29 mouse cellular contexts compared by ENCODE assay signal in the genomic region with DNA sequence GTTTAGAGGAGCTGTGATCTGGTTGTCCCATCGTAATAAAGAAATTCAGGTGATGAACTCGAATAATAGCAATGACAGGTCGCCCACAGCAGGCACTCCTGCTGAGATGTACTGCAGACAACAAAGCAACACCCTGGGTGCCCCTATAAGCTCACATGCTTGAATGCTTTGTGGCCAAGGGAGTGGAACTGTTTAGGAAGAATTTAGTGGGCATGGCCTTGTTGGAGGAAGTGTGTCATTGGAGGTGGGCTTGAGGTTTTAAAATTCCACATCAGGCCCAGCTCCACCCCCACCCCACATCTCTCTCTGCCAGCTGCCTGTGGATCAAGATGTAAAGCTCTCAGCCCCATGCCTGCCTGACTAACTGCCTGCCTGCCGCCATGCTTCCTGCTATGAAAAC. TPM values are rescaled to one million over a fixed set of nuclear protein-coding genes. Genes with fewer than 3 reads are reported as not detected.
DNase-seq lines count a peak whose midpoint lies in the region; ATAC-seq and TF ChIP-seq lines count a peak whose summit lies in the region.
"Had no signal": no experiment of that assay in that cellular context is flagged by ENCODE, and none has a peak within 500 bp of the region (broad histone marks: within the 10 kb centered on the region; RNA-seq: fewer than 3 reads in every experiment).

No protein-coding gene starts in this region.

- 77% methylated on average over 4 of the region's 4 CpGs for WGBS in heart, embryonic 11.5 days (ENCODE audit: insufficient replicate concordance)
- WGBS in heart, embryonic 14.5 days = 87% methylated on average over 4 of the region's 4 CpGs
- 97% methylated on average over 4 of the region's 4 CpGs for WGBS in limb, embryonic 12.5 days
- 94% methylated on average over 4 of the region's 4 CpGs for WGBS in limb, embryonic 10.5 days

- H3K27ac ChIP-seq in heart, embryonic 11.5 days (ENCODE audit: low read depth, low read length) = peak overlapping the region; percentile 32; the same call in 1 of the 2 replicates
- peak overlapping the region; percentile 23 to 53; a peak in 3 of 4 replicates for H3K27ac ChIP-seq in heart, embryonic 14.5 days (replicated peaks in 1 of 2; ENCODE audit: control insufficient read depth in 1 of 2, insufficient read depth in 1 of 2, low read depth in 2 of 2, low read length in 2 of 2)
- 0 out of 2 replicates have a peak overlapping the region, but pooled peaks have one; percentile 0 for H3K27ac ChIP-seq in limb, embryonic 12.5 days
- H3K27ac ChIP-seq in limb, embryonic 10.5 days = no peak overlapping the region
- H3K27ac ChIP-seq in gastrocnemius, adult 2 months = no peak overlapping the region
- H3K27ac ChIP-seq: embryonic facial prominence, embryonic 10.5 days; embryonic facial prominence, embryonic 13.5 days; forebrain, embryonic 12.5 days; forebrain, embryonic 15.5 days; hindbrain, embryonic 14.5 days; hindbrain, postnatal 0 days had no signal

- peaks cover 55% of the 10 kb centered on the region for H3K4me1 ChIP-seq in heart, embryonic 11.5 days (ENCODE audit: control insufficient read depth, insufficient read depth, low read length)
- H3K4me1 ChIP-seq in heart, embryonic 14.5 days (ENCODE audit: control insufficient read depth in 2 of 2, insufficient read depth in 2 of 2, low read length in 2 of 2) = peaks cover 48 to 77% of the 10 kb centered on the region in 2 experiments
- peaks cover 81% of the 10 kb centered on the region for H3K4me1 ChIP-seq in limb, embryonic 12.5 days (replicated peaks)
- peaks cover 91% of the 10 kb centered on the region for H3K4me1 ChIP-seq in limb, embryonic 10.5 days

- no peak for DNase-seq in heart, adult 18-20 months
- no peak for DNase-seq in heart, adult 8-10 months (ENCODE audit: low spot score)
- no peak for DNase-seq in limb, embryonic 10.5 days (ENCODE audit: low spot score)
- DNase-seq in gastrocnemius, adult 2 months = no peak
- DNase-seq: adrenal gland, adult 2 months; adrenal gland, postnatal 14 days; cerebellum, adult 11-12 months; cerebellum, adult 8-10 months; cerebellum, postnatal 10 days; cerebellum, postnatal 36 days; embryo, embryonic 11 days; gastrocnemius, postnatal 10 days; gastrocnemius, postnatal 36 days; heart, postnatal 14 days; heart, postnatal 4 days; kidney, adult 18-20 months had no signal

- H3K27me3 ChIP-seq in heart, embryonic 11.5 days (ENCODE audit: control insufficient read depth, insufficient read depth, low read length) = no peaks in the 10 kb centered on the region
- H3K27me3 ChIP-seq in heart, embryonic 14.5 days (ENCODE audit: control insufficient read depth, insufficient read depth, low read length) = no peaks in the 10 kb centered on the region
- no peaks in the 10 kb centered on the region for H3K27me3 ChIP-seq in limb, embryonic 12.5 days
- H3K27me3 ChIP-seq in limb, embryonic 10.5 days (ENCODE audit: low read depth, poor library complexity, severe bottlenecking) = no peaks in the 10 kb centered on the region
- H3K27me3 ChIP-seq: embryonic facial prominence, embryonic 13.5 days; forebrain, embryonic 12.5 days; forebrain, embryonic 15.5 days had no signal

- no peaks in the 10 kb centered on the region for H3K36me3 ChIP-seq in heart, embryonic 11.5 days (ENCODE audit: control insufficient read depth, insufficient read depth, low read length)
- no peaks in the 10 kb centered on the region for H3K36me3 ChIP-seq in heart, embryonic 14.5 days (ENCODE audit: control insufficient read depth, insufficient read depth, low read length)
- H3K36me3 ChIP-seq in limb, embryonic 12.5 days = no peaks in the 10 kb centered on the region
- 0 out of 2 replicates have a peak, but pooled peaks cover 9% of the 10 kb centered on the region for H3K36me3 ChIP-seq in limb, embryonic 10.5 days
- H3K36me3 ChIP-seq: embryonic facial prominence, embryonic 10.5 days; forebrain, embryonic 12.5 days; forebrain, embryonic 15.5 days had no signal

- intact Hi-C loops in gastrocnemius, adult 2 months (cut with DNase I) = no loop called here

- H3K9ac ChIP-seq in heart, embryonic 11.5 days (ENCODE audit: low read depth, low read length) = no peak overlapping the region
- no peak overlapping the region for H3K9ac ChIP-seq in heart, embryonic 14.5 days (ENCODE audit: low read length)
- no peak overlapping the region for H3K9ac ChIP-seq in limb, embryonic 12.5 days (replicated peaks)
- H3K9ac ChIP-seq: embryonic facial prominence, embryonic 13.5 days; forebrain, embryonic 12.5 days; forebrain, embryonic 15.5 days; hindbrain, embryonic 14.5 days had no signal

- no peak for TF ChIP-seq CTCF in gastrocnemius, adult 2 months (IDR thresholded peaks at IDR 0.05)

- no peak overlapping the region for H3K4me3 ChIP-seq in heart, embryonic 11.5 days (ENCODE audit: low read depth, low read length)
- H3K4me3 ChIP-seq in heart, embryonic 14.5 days (ENCODE audit: control insufficient read depth in 1 of 2, insufficient read depth in 1 of 2, low read depth in 1 of 2, low read length in 2 of 2) = no peak overlapping the region
- no peak overlapping the region for H3K4me3 ChIP-seq in limb, embryonic 12.5 days (replicated peaks)
- H3K4me3 ChIP-seq in limb, embryonic 10.5 days = no peak overlapping the region
- H3K4me3 ChIP-seq in gastrocnemius, adult 2 months = no peak overlapping the region
- H3K4me3 ChIP-seq: embryonic facial prominence, embryonic 10.5 days; embryonic facial prominence, embryonic 13.5 days; erythroblast, embryonic 14.5 days; forebrain, embryonic 12.5 days; forebrain, embryonic 15.5 days had no signal

- no peak for ATAC-seq in heart, embryonic 11.5 days (replicated peaks; ENCODE audit: insufficient number of reproducible peaks, low FRiP score, low TSS enrichment)
- no peak for ATAC-seq in heart, embryonic 14.5 days (ENCODE audit: insufficient number of reproducible peaks, insufficient read depth, low FRiP score, low read depth)
- ATAC-seq in limb, embryonic 12.5 days (ENCODE audit: insufficient number of reproducible peaks, insufficient read depth, low FRiP score, low TSS enrichment, low read depth) = no peak
- ATAC-seq: forebrain, embryonic 15.5 days; hindbrain, postnatal 0 days; inflammation-experienced regulatory T-cells, adult 6 months; intestine, embryonic 16.5 days had no signal

- no peaks in the 10 kb centered on the region for H3K9me3 ChIP-seq in heart, embryonic 11.5 days (replicated peaks; ENCODE audit: control insufficient read depth, low read length)
- H3K9me3 ChIP-seq in heart, embryonic 14.5 days (ENCODE audit: control insufficient read depth, low read length) = no peaks in the 10 kb centered on the region
- H3K9me3 ChIP-seq in limb, embryonic 12.5 days = no peaks in the 10 kb centered on the region
- H3K9me3 ChIP-seq in limb, embryonic 10.5 days (replicated peaks) = no peaks in the 10 kb centered on the region
- H3K9me3 ChIP-seq: embryonic facial prominence, embryonic 10.5 days; embryonic facial prominence, embryonic 13.5 days; forebrain, embryonic 12.5 days; forebrain, embryonic 15.5 days had no signal

- H3K4me2 ChIP-seq in heart, embryonic 11.5 days = no peak overlapping the region
- H3K4me2 ChIP-seq in heart, embryonic 14.5 days (ENCODE audit: low read length) = no peak overlapping the region
- no peak overlapping the region for H3K4me2 ChIP-seq in limb, embryonic 12.5 days
- H3K4me2 ChIP-seq: embryonic facial prominence, embryonic 13.5 days; forebrain, embryonic 12.5 days; forebrain, embryonic 15.5 days; hindbrain, embryonic 14.5 days had no signal

RNA-seq across cellular contexts. Expression of a gene that starts 21.0 kb away (rescaled TPM):
- polyA plus RNA-seq in heart, embryonic 11.5 days (2014; fragmentation: Nextera tagmentation; extraction: Ambion mirVana) = 10.2 and 12.6 TPM in 2 replicates
- total RNA-seq in heart, adult 18-20 months (2021) = 1 to 10 TPM; 1.0 to 1.4 TPM
- 11.5 and 13.2 TPM in 2 replicates for polyA plus RNA-seq in heart, embryonic 14.5 days (2014; fragmentation: Nextera tagmentation; extraction: Ambion mirVana)
- total RNA-seq in heart, adult 8-10 months (2022) = 1 to 10 TPM in 3 of 4 experiments, under 1 TPM in 1; 0.72 to 1.2 (median 1.0) TPM
- polyA plus RNA-seq in limb, embryonic 12.5 days (2016; fragmentation: Nextera tagmentation; extraction: Ambion mirVana) = 44.2 and 45.2 TPM in 2 replicates
- polyA plus RNA-seq in limb, embryonic 10.5 days (2016; fragmentation: Nextera tagmentation; extraction: Ambion mirVana) = 37.9 and 40.1 TPM in 2 replicates
- under 1 TPM; 0.20 to 0.84 TPM for total RNA-seq in gastrocnemius, adult 2 months (2021)
- total RNA-seq: granulocyte monocyte progenitor cell, adult 5-6 weeks had no signal
- polyA plus RNA-seq: erythroblast, embryonic 14.5 days; inflammation-experienced regulatory T-cells, adult 6 months had no signal

Comparison
In these comparisons a context has a peak if more than half of its experiments do, and no peak if none do; other contexts are left out.
1. H3K27ac ChIP-seq: peak in heart, embryonic 11.5 days (single experiment), heart, embryonic 14.5 days (2 of 2) and limb, embryonic 12.5 days (single experiment); none in limb, embryonic 10.5 days (single experiment) and gastrocnemius, adult 2 months (single experiment).